Mouse (Mus musculus) kidney, adult 11 months (tissue): ENCODE measurements around the gene Sec61a1.

Source experiments
- DNase-seq: peaks from one replicate; pipeline ENCODE4 v3.0.0; 2022

Gene Sec61a1

DNA sequence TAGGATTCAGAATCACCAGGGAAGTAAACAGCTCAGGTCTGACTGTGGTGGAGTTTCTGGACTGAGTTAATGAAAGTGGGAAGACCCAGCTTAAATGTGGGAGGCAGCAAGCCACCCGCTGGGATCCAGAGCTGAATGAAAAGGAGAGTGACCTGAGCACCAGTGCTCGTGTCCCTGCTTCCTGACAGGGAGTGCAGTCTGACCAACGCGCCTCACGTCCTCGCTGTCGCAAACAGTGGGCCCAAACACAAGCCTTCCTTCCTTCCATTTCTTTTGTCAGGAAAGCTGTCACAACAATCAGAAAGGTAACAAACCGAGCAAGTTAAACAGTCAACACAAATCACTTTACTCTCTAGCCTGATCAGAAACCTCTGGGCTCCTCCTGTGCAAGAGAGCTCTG lies 2.7 kb downstream of the Sec61a1 start:
- no peak for DNase-seq

DNA sequence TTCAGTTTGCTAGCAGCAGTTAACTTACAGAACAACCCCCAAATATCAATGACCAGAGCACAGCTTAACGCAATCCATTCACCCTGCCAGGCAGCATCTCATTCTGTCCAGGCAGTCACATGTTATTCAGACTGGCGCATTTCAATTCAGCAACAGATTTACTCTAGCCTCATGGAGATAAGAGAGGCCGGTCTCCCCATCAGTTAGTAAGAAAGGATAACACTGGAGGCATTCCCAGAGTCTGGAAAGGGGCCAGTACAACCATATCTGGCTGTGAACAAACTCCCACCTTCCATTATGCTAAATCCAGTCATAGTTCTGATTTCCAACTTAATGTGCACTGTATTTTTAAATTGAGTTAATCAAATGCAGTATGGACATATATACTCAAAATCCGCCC lies 4.2 kb downstream of the Sec61a1 start:
- no peak for DNase-seq

DNA sequence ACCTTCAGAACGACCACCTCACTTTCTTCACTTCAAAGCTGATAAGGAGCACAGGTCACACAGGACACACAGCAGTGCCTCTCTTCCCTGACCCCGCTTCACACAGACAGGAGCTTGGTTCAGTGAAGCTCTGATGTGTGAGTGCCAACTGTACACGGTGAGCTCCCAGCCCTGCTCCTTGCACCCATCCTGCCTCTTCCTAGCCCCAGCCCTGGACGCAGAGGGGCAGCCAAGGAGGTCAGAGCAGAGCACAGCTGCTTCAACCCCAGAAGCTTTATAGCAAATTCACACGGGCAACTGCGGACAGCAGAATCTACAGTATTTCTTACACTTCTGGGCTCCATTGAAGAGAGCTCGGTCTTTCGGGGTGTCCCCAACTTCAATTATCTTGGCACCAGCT lies 4.7 kb downstream of the Sec61a1 start:
- no peak for DNase-seq

DNA sequence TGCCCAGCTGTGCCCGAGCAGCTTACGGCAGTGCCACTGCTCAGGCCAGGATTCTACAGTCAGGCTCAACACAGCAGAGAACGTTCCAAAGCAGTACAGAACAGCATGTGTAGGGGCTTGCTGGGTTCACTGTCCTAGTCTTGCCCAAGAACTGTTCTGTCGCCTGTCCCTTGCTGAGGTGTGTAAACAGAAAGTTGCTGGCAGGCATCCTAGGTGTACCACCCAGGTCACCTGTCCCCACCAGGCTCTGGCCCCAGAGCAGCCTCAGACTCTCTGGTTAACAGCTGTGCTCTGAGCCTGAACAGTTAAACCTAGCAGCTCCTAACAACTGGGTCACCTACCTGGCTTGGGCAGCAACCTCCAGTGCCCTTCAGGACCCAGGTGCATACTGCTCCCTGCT lies 15.7 kb downstream of the Sec61a1 start:
- DNase-seq = no peak

DNA sequence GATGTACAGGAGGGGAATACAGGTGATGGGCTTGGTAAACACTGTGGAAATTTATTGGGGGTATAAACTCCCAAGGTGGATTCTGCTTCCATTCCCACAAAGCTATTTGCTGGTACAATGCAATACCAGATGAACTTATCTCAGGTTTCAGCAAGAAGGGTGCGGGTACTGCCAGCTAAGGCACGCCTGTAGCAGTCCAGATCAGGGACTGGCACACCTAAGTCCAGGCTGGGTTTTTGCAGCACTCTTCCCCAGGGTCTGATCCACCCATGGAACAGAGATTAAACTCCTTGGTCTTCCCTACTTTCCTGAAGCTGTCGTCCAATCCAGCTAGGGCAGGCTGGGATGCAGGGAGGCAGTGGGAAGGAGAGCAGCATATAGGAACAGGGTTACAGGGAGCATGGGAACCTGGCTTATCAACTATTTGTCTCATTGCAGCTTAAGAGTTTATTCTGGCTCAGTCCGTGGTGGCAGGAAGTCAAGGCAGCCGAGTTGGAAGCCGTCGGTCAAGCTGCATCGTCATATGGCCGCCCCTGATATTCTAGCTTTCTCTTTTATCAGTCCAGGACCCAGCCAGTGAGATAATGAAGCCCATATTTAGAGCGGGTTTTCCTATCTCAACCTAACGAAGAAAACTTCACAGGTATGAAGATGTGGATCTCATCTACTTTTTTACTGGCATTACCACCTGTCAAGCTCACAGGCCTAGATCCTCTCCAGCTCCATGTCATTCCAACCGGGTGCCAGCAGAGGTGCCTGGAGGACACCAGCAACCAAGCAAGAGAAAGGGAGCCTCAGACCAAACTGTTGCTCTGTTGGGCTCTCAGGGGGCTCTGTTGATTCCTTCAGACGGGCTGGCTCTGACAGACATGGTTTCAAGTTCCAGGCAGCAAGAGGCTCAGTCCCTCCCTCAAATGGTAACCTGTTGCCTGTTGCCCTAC lies 16.4 kb downstream of the Sec61a1 start:
- no peak for DNase-seq

DNA sequence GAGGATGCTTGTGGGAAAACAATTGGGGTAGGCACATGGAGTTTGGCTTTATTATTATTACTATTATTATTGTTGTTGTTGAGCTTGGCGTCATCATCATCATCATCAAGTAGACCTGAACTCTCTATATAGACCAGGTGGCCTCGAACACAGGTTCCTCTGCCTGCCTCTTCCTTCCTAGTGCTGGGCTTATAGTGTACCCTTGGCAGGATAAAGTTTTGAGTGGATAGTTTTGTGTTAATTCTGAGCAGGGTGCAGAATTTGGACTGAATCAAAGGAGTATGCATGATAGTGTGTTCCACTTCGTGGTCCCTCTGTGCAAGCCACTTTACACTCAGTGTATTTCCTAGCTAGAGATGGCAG lies 18.3 kb downstream of the Sec61a1 start:
- no peak for DNase-seq

DNA sequence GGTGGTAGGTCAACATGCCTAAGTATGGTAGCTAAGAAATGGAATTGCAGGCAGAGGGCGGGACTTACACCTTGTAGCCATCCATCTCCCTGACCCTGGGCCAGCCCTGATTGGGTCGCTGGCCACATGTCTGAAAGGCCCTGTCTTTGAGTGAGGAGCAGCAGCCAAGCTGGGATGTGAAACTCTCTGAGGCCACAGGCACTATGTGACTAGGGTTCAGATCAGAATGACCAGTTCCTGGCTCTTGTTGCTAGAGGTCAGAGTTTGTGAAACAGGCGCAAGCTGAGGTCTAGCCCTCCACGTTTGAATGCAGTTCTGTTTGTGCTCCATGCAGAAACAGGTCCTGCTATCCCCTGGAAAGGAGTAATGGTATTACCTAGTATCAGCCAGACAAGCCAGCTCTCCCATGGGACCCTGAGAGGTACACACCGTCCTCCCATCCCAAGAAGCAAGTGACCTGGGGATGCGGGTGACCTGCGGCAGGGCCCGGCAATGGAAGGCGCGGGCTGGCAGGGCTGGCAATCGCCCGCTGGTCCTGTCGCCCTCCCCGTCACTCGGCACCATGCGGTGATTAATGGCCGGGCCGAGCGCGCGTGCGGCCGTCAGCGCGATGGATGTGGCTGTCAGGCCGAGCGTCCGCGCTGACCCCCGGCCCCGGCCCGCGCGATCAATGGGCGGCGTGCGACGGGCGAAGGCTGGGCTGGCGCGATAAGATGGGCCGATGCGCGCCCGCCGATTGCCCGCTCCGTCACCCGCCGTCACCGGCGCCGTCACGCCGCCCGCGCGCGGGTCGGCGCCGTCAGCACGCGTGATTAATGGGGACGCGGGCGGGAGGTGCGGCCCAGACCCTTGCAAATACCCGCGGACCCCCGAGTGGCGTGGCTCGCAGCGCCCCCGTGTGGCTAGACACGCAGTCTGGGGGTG lies 19.0 kb downstream of the Sec61a1 start:
- no peak for DNase-seq

DNA sequence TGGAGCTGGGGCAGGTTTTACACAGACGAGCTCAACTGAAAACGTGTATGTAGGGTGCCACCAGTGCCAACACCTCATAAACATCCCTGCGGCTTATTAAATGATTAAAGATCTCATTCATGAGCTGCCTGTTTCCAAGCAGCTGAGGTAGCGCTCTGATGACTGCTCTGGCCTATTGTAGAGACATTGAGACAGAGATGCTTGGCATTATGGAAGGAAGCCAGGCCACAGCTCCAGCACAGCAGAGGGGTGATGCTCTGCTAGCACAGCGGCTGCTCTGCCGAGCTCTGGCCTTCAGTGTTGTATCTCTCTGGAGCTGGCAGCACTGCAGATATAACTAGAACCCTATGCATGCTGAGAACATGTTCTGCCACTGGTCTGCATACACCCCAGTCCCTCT lies 25.0 kb downstream of the Sec61a1 start:
- DNase-seq = no peak

DNA sequence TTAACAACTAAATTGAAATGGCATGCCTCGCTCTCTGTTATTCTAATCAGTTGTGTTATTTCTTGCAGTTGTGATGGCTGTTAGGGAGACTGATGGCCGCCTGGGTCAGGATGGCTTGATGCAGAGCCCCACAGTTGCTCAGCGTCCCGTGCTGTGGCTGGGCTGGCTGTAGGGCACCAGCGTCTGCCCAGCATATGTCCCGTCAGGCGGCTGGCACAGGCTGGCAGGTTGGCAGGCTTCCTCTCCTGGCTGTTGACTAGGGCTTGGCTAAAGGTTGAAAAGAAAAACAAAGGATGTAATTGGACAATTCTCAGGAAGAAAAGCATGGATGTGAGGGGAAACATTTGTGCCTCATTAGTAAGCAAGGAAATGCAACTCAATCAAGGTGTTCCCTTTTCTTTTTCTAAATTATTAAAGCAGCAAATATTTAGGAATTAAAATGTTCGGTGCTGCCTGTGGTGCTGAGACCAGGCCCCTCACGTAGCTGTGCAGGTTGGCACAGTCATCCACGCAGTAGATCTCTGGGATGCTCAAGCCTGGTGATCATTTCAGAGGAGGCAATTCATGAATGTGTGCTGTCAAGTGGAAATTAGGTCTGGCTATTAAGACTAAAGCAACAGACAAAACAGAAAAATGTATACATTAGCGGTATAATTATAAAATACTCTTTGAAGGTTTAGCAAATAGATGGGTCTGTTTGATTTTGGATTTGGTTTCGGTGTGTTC lies 27.9 kb downstream of the Sec61a1 start:
- DNase-seq = no peak

DNA sequence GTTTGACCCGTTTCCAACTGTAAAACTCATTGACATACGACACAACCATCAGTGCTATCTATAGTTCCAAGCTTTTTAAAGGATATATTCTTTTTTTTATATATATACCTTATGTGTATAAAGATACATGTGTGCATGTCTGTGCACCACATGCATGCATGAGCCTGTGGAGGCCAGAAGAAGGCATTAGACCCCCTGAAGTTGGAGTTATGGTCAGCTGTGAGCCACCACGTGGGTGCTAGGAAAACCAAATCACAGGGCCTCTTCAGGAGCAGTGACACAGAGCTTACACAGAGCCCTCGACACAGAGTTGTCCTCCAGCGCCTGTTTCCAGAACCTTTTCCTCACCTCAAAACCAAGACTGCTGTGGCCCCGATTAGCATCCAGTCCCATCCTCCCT lies 28.9 kb downstream of the Sec61a1 start:
- DNase-seq = no peak

DNA sequence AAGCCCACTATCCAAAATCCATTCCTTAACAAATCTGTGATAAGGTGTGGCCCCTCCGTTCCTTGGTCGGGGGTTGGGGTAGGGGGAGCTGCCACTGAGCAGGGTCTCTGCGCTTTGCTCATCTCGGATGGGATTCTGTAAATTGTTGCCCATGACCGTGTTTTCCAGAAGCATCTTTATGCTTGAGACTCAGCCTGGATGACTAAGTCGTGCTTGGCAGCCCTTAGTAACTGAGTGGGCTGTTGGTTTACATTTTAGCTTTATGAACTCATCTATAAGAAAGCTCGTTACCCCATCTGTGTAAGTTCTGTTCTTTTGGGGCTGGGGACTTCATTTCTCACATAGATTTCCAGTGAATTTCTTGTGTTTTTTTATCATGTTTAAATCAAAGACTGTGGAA lies 29.7 kb downstream of the Sec61a1 start:
- DNase-seq = no peak

DNA sequence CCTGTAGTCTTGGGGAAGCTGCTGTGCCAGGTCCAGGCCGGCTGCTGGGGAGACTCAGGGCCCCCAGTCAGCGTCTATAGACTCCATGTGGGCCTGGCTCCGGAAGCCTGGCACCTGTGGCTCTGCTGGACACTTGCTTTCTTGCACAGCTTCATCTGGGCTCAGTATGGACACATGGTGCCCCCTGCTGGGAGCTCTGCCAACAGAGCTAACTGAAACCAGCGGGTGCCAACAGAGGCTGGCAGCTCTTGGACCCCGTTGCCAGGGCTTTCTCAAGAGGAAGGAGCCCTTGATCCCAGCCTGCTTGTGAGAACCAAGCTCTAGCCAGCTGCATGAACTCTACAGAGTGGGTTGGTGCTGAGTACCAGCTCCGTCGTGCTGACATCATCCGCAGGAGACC lies 31.8 kb downstream of the Sec61a1 start:
- peak; percentile 20 for DNase-seq

DNA sequence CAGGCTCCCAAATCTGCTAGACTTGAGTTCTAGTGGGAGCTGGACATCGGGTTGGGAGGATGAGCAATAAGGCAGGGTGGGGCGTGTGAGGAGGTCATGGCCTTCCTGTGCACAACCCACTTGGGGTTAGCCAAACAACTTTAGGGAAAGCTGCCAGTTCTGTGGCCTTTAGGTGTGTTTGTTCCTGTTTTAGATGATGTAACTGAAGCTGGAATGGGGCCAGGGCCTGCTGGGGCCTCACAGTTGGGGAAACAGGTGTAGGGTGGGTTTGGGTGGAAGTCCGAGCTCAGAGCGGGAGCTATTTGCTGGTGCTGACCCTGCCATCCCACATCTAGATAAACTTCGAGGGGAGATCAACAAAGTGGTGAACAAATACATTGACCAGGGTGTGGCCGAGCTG lies 33.3 kb downstream of the Sec61a1 start:
- DNase-seq = no peak

DNA sequence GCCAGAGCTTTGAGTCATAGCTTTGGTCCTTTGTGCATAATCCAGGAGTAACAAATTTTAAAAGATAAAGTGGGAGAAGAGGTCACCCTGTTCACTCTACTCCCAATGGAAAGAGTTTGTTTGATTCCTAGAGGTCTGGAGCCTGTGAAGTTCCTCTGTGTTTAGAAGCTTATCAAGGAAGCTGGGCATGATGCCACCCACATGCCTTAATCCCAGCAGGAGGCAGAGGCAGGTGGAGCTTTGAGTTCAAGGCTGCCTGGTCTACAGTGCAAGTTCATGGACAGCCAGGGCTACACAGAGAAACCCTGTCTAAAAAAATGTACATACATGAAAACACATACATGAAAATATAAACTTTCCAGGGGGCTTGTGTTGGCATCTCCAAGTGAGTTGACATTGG lies 34.8 kb downstream of the Sec61a1 start:
- no peak for DNase-seq

DNA sequence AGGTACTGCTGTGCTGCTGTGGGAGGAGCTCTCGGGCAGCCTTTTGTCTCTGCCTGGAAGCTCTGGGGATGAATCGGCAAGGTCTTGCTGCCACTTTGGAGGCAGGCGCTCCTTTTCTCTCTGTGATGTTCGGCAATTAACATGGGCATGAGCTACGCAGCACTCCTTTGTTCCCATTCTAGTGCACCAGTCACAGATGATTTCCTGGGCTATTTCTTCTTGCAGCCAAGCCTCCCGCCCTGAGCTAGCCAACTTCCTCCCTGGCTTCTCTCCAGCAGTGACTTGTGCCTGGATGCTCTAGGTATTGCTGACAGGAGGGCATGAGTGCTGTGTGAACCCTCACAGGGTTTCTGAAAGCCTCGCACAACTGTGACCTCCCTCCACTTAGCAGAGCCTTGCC lies 35.6 kb downstream of the Sec61a1 start:
- DNase-seq = peak; percentile 18

DNA sequence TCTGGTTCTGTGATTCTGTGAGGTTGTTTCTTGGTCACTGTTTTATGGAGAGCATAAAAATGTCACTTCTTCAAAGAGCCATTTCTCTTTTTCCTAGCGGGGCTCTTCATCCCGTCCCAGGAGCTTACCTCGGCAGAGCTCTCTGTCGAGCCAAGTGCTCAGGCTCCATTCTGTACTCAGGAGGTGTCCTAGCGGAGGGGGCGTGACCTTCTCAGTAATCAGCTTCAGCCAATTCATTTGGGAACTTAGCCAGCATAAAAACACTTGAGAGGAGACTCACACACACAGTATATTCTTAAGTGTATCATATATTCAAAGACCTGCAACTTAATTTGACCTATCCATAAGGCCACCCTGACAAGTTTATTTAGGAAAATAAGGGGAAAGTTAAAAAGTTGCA lies 38.3 kb downstream of the Sec61a1 start:
- no peak for DNase-seq

DNA sequence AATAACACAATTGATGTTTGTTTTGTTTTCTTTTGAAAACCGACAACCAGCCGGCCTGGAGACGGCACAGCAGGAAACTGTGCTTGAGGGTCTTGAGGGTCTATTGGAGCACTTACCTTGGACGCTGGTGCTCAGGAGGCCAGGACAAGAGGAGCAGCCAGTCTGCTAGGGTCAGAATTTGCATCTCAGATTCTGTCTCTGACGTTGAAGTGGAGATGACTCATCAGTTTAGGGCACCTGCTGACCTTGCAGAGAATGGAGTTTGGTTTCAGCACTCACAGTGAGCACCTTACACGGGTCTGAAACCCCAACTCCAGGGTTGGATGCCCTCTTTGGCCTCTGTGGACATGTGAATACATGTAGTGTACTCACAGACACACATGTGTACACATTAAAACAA lies 48.8 kb downstream of the Sec61a1 start:
- DNase-seq = no peak

DNA sequence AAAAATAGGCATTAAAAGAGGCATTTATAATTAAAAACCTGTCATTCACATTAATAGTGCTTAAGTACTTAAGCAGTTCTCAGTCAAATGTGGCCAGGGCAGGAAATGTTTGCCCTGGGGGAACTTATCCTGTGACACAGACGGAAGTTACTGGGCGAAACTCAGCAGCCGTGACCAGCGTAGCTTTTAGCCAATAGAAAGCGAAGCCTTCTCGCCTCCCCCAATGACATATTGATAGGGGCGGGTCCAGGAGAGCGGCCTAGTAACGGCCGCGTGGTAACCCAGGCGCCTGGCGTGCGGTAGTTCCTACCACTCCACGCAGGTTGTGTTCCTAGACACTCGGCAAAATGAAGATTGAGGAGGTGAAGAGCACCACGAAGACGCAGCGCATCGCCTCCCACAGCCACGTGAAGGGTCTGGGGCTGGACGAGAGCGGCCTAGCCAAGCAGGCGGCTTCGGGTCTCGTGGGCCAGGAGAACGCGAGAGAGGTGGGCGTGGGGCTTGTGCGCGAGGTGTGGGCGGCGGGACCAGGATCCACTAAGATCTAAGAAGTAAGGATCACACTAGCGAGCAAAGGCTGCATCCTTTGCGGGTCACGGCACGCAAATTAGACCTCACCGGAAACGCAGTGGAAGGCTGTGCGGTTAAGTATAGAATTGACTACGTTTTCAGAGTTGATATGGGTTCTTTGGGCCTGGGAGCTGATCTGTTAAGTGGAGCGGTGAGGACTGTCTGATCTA lies 53.4 kb downstream of the Sec61a1 start, which contains the start of gene Ruvbl1:
Ruvbl1 (plus strand) TSS at position 229 of the 740 bp plus-strand sequence.
- peak; percentile 93 for DNase-seq

DNA sequence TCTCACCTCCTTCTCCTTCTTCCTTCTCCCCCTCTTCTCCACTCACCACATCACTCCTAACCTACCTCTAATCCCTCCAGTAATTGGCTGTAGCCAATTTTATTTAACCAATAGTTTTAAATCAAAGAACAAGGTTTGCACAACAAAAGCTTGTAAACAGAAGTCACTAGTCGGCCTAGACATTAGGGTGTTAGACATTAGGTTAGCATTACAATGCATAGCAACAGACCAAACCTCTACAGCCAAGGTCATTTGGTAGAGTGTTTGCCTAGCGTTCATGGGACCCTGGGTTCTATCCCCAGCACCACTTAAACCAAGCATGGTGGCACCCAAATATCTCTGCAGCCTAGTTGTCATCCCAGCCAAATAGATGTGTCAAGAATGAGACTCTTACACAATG lies 64.2 kb downstream of the Sec61a1 start:
- DNase-seq = no peak
